Mouse (Mus musculus): ENCODE data around the gene Olfr649. TPM values are rescaled to one million over a fixed set of nuclear protein-coding genes. Genes with fewer than 3 reads are reported as not detected.

The Olfr649 gene
- polyA plus RNA-seq, 1 experiment from 2014 or later: not detected

DNA sequence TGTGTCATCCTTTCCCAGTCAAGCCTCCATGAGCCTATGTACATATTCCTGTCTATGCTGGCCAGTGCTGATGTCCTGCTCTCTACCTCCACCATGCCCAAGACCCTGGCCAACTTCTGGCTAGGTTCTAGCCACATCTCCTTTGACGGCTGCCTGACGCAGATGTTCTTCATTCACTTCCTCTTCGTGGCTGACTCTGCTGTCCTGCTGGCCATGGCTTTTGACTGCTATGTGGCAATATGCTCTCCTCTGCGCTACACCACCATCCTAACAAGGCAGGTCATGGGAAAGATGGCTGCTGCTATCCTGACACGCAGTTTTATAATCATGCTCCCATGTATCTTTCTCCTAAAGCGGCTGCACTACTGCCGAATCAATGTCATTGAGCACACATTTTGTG, 10.4 kb upstream of the Olfr649 start:
- Histone ChIP-seq H3K4me2 (ENCODE audit: low read length) (no peak overlapping the region), H3K27me3 (ENCODE audit: control insufficient read depth, insufficient read depth, low read length) (no peaks in the 10 kb centered on the region), H3K4me3 (replicated peaks; ENCODE audit: low read depth, low read length) (no peak overlapping the region), H3K27ac (replicated peaks; ENCODE audit: low read depth, low read length) (no peak overlapping the region), H3K36me3 (ENCODE audit: control insufficient read depth, insufficient read depth, low read length) (no peaks in the 10 kb centered on the region), H3K9me3 (ENCODE audit: control insufficient read depth, low read length) (no peaks in the 10 kb centered on the region), H3K4me1 (ENCODE audit: control insufficient read depth, insufficient read depth, low read length) (no peaks in the 10 kb centered on the region), H3K9ac (replicated peaks; ENCODE audit: low read length) (no peak overlapping the region)
- ATAC-seq (ENCODE audit: low FRiP score, low TSS enrichment): no peak
- WGBS: 92% methylated on average over 7 of the region's 7 CpGs
- DNase-seq: no peak

DNA sequence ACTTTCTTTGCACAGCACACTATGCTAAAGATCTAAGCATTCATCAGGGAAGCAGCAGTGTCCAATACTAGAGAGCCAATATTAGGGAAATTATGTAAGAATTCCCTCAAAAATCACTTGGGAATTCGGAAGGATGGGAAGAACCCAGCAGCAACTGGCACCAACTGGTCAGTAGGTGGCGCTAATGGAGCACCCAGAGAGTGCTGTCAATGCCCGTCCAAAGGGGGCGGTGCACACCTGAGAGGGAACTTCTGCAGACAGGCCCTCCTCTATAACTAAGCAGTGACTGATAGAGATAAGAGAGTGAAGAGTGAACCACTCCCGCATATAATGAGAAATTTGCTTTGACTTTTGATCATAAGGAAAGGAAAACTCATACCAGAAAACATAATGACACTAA, 4.0 kb upstream of the Olfr649 start:
- no peak overlapping the region for H3K27ac ChIP-seq (replicated peaks; ENCODE audit: low read depth, low read length)
- no peak overlapping the region for H3K9ac ChIP-seq (replicated peaks; ENCODE audit: low read length)
- H3K4me2 ChIP-seq (ENCODE audit: low read length): no peak overlapping the region
- no peaks in the 10 kb centered on the region for H3K27me3 ChIP-seq (ENCODE audit: control insufficient read depth, insufficient read depth, low read length)
- H3K4me1 ChIP-seq (ENCODE audit: control insufficient read depth, insufficient read depth, low read length): no peaks in the 10 kb centered on the region
- no peaks in the 10 kb centered on the region for H3K36me3 ChIP-seq (ENCODE audit: control insufficient read depth, insufficient read depth, low read length)
- no peak overlapping the region for H3K4me3 ChIP-seq (replicated peaks; ENCODE audit: low read depth, low read length)
- no peaks in the 10 kb centered on the region for H3K9me3 ChIP-seq (ENCODE audit: control insufficient read depth, low read length)
- DNase-seq: peak; percentile 70
- WGBS: 5% methylated on average over 5 of the region's 5 CpGs
- ATAC-seq (ENCODE audit: low FRiP score, low TSS enrichment): peak; percentile 64; the same call in 1 of the 2 replicates

DNA sequence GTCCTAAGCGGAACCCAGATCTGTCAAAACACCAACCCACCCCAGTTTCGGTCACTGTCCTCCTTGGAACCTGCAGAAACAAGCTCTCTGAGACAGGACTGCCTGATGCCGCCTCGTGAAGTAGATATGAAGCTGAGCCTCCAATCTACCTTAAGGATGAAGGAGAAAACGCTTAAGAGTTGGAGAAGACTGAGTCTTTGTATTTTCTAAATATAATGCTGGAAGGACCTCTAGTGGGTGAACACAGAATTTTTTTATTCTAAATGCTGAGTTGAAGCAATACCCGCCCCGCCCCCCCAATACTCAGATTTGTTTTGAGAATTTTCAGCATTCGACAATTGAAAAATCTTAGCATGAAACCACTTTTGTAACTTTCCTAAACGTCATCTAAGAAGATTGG, 4.5 kb downstream of the Olfr649 start:
- no peak overlapping the region for H3K27ac ChIP-seq (replicated peaks; ENCODE audit: low read depth, low read length)
- no peaks in the 10 kb centered on the region for H3K36me3 ChIP-seq (ENCODE audit: control insufficient read depth, insufficient read depth, low read length)
- ATAC-seq (ENCODE audit: low FRiP score, low TSS enrichment): no peak
- DNase-seq: no peak
- no peaks in the 10 kb centered on the region for H3K4me1 ChIP-seq (ENCODE audit: control insufficient read depth, insufficient read depth, low read length)
- H3K9me3 ChIP-seq (ENCODE audit: control insufficient read depth, low read length): no peaks in the 10 kb centered on the region
- H3K9ac ChIP-seq (replicated peaks; ENCODE audit: low read length): no peak overlapping the region
- H3K27me3 ChIP-seq (ENCODE audit: control insufficient read depth, insufficient read depth, low read length): no peaks in the 10 kb centered on the region
- WGBS: 68% methylated on average over 9 of the region's 9 CpGs
- H3K4me2 ChIP-seq (ENCODE audit: low read length): no peak overlapping the region
- H3K4me3 ChIP-seq (replicated peaks; ENCODE audit: low read depth, low read length): no peak overlapping the region

- Histone ChIP-seq H3K27me3 (ENCODE audit: control insufficient read depth, insufficient read depth, low read length) (no peaks in the 10 kb centered on the region), H3K9me3 (ENCODE audit: control insufficient read depth, low read length) (no peaks in the 10 kb centered on the region), H3K4me2 (ENCODE audit: low read length) (no peak within 1 kb of the TSS), H3K4me3 (replicated peaks; ENCODE audit: low read depth, low read length) (no peak within 1 kb of the TSS), H3K9ac (replicated peaks; ENCODE audit: low read length) (no peak within 1 kb of the TSS), H3K27ac (replicated peaks; ENCODE audit: low read depth, low read length) (no peak within 1 kb of the TSS), H3K36me3 (ENCODE audit: control insufficient read depth, insufficient read depth, low read length) (no peaks in the 10 kb centered on the region), H3K4me1 (ENCODE audit: control insufficient read depth, insufficient read depth, low read length) (no peaks in the 10 kb centered on the region)
- ATAC-seq (ENCODE audit: low FRiP score, low TSS enrichment) (no peak), DNase-seq (no peak)
- 93% methylated on average over 2 of the region's 2 CpGs for WGBS
Measured at GRCm38 (mm10) chr7:104183292-104183691, 12.5 kb downstream of the Olfr649 start, which contains the start of gene Olfr648. Gene Olfr648, minus strand, starts transcription at chr7:104183392.

- Histone ChIP-seq H3K4me2 (ENCODE audit: low read length) (no peak overlapping the region), H3K27me3 (ENCODE audit: control insufficient read depth, insufficient read depth, low read length) (no peaks in the 10 kb centered on the region), H3K4me1 (ENCODE audit: control insufficient read depth, insufficient read depth, low read length) (no peaks in the 10 kb centered on the region), H3K9me3 (ENCODE audit: control insufficient read depth, low read length) (no peaks in the 10 kb centered on the region), H3K9ac (replicated peaks; ENCODE audit: low read length) (no peak overlapping the region), H3K27ac (replicated peaks; ENCODE audit: low read depth, low read length) (no peak overlapping the region), H3K4me3 (replicated peaks; ENCODE audit: low read depth, low read length) (no peak overlapping the region), H3K36me3 (ENCODE audit: control insufficient read depth, insufficient read depth, low read length) (no peaks in the 10 kb centered on the region)
- WGBS: 79% methylated on average over 1 of the region's 1 CpGs
- no peak for ATAC-seq (ENCODE audit: low FRiP score, low TSS enrichment)
- DNase-seq: no peak
Measured at GRCm38 (mm10) chr7:104179074-104179473, 16.7 kb downstream of the Olfr649 start.

GRCm38 (mm10) chr7:104178422-104179054, 17.2 kb downstream of the Olfr649 start:
- H3K9ac ChIP-seq (replicated peaks; ENCODE audit: low read length): no peak overlapping the region
- no peaks in the 10 kb centered on the region for H3K27me3 ChIP-seq (ENCODE audit: control insufficient read depth, insufficient read depth, low read length)
- H3K27ac ChIP-seq (replicated peaks; ENCODE audit: low read depth, low read length): no peak overlapping the region
- ATAC-seq (ENCODE audit: low FRiP score, low TSS enrichment): no peak
- 66% methylated on average over 5 of the region's 5 CpGs for WGBS
- no peak overlapping the region for H3K4me2 ChIP-seq (ENCODE audit: low read length)
- no peaks in the 10 kb centered on the region for H3K4me1 ChIP-seq (ENCODE audit: control insufficient read depth, insufficient read depth, low read length)
- H3K9me3 ChIP-seq (ENCODE audit: control insufficient read depth, low read length): no peaks in the 10 kb centered on the region
- H3K36me3 ChIP-seq (ENCODE audit: control insufficient read depth, insufficient read depth, low read length): no peaks in the 10 kb centered on the region
- no peak for DNase-seq
- H3K4me3 ChIP-seq (replicated peaks; ENCODE audit: low read depth, low read length): no peak overlapping the region

- H3K27me3 ChIP-seq (ENCODE audit: control insufficient read depth, insufficient read depth, low read length): no peaks in the 10 kb centered on the region
- no peak for ATAC-seq (ENCODE audit: low FRiP score, low TSS enrichment)
- no peak for DNase-seq
Measured at GRCm38 (mm10) chr7:104175085-104175484, 20.7 kb downstream of the Olfr649 start.

DNA sequence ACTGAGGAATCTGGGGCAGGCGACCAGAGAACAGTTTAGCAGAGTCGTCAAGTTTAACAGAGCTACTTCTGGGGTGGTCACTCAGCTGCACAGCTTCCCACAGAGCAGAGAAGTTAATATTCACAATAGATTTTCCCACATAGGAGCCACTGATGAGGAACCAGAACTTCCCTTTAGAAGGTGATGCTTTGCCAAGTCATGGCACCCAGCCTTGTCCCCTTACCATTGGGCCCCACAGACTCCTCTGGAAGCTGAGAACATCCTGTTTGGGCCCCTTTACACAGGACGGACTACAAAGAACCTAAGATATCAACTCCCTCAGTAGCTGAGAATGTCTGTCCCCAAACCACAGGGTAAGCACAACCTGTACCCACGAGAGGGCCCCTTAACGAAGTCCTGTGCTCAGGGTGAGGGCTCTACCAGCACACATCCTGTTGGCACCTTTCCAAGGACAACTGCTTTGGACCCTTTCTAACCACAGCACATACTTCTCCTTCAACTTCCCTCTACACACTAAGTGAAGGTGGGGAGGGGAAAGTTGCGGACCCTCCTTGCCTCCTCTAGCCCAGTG, 26.1 kb downstream of the Olfr649 start:
- H3K27ac ChIP-seq (replicated peaks; ENCODE audit: low read depth, low read length): no peak overlapping the region
- no peaks in the 10 kb centered on the region for H3K4me1 ChIP-seq (ENCODE audit: control insufficient read depth, insufficient read depth, low read length)
- WGBS: 85% methylated on average over 6 of the region's 6 CpGs
- no peak overlapping the region for H3K4me3 ChIP-seq (replicated peaks; ENCODE audit: low read depth, low read length)
- H3K4me2 ChIP-seq (ENCODE audit: low read length): no peak overlapping the region
- no peaks in the 10 kb centered on the region for H3K9me3 ChIP-seq (ENCODE audit: control insufficient read depth, low read length)
- ATAC-seq (ENCODE audit: low FRiP score, low TSS enrichment): no peak
- no peaks in the 10 kb centered on the region for H3K27me3 ChIP-seq (ENCODE audit: control insufficient read depth, insufficient read depth, low read length)
- no peaks in the 10 kb centered on the region for H3K36me3 ChIP-seq (ENCODE audit: control insufficient read depth, insufficient read depth, low read length)
- no peak overlapping the region for H3K9ac ChIP-seq (replicated peaks; ENCODE audit: low read length)
- DNase-seq: no peak

More at GRCm38 (mm10) chr7:104175085-104175484, 20.7 kb downstream of the Olfr649 start:
- no peaks in the 10 kb centered on the region for H3K9me3 ChIP-seq (ENCODE audit: control insufficient read depth, low read length)
- H3K4me2 ChIP-seq (ENCODE audit: low read length): no peak overlapping the region
- H3K4me1 ChIP-seq (ENCODE audit: control insufficient read depth, insufficient read depth, low read length): no peaks in the 10 kb centered on the region
- WGBS: 9% methylated on average over 1 of the region's 1 CpGs
- H3K27ac ChIP-seq (replicated peaks; ENCODE audit: low read depth, low read length): no peak overlapping the region
- H3K4me3 ChIP-seq (replicated peaks; ENCODE audit: low read depth, low read length): no peak overlapping the region
- H3K9ac ChIP-seq (replicated peaks; ENCODE audit: low read length): no peak overlapping the region
- H3K36me3 ChIP-seq (ENCODE audit: control insufficient read depth, insufficient read depth, low read length): no peaks in the 10 kb centered on the region

GRCm38 (mm10) chr7:104167105-104167504, 28.7 kb downstream of the Olfr649 start:
- H3K36me3 ChIP-seq (ENCODE audit: control insufficient read depth, insufficient read depth, low read length): no peaks in the 10 kb centered on the region
- H3K4me1 ChIP-seq (ENCODE audit: control insufficient read depth, insufficient read depth, low read length): no peaks in the 10 kb centered on the region
- H3K4me2 ChIP-seq (ENCODE audit: low read length): no peak overlapping the region
- no peaks in the 10 kb centered on the region for H3K27me3 ChIP-seq (ENCODE audit: control insufficient read depth, insufficient read depth, low read length)
- WGBS: 86% methylated on average over 6 of the region's 6 CpGs
- no peak overlapping the region for H3K9ac ChIP-seq (replicated peaks; ENCODE audit: low read length)
- H3K9me3 ChIP-seq (ENCODE audit: control insufficient read depth, low read length): no peaks in the 10 kb centered on the region
- H3K27ac ChIP-seq (replicated peaks; ENCODE audit: low read depth, low read length): no peak overlapping the region
- no peak overlapping the region for H3K4me3 ChIP-seq (replicated peaks; ENCODE audit: low read depth, low read length)
- ATAC-seq (ENCODE audit: low FRiP score, low TSS enrichment): no peak
- DNase-seq: no peak

All from midbrain, embryonic 14.5 days (tissue).